Mouse (Mus musculus) inflammation-experienced regulatory T-cells, adult 6 months (primary cell): Measurements from ENCODE around the gene Col15a1. TPM values are rescaled to one million over a fixed set of nuclear protein-coding genes. Genes with fewer than 3 reads are reported as not detected.

Experiments
- ATAC-seq: one replicate; pipeline ENCODE4 v1.8.0; 2017
- polyA plus RNA-seq, 3 experiments: library from polyadenylated mRNA; unstranded; fragments of 100-300 nt; shearing (Covaris generic); gene quantifications; one replicate each; pipeline ENCODE4 v1.2.1; 2017

Col15a1 gene
- polyA plus RNA-seq, 3 experiments from 2014 or later = 0.45 to 2.2 (median 1.6) TPM

DNA sequence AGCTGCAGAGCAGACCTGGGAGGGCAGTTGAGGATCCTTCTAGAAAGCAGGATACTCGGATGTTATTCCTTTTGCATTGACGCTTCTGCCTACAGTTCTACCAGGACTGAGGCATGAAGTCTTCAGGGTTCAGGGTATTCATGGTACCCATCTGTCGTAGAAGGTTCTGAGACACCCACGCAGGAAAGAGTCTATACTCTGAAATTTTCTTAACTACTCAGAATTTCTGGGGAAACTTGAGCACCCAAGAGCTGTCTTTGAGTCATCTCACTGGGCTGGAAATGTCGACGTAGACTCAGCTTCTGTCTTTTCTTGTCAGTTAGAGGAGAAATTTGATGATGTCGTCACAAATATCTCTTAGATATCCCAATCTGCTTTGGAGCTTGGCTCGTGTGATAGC lies 65.8 kb downstream of the Col15a1 start:
- ATAC-seq = peak; percentile 27

DNA sequence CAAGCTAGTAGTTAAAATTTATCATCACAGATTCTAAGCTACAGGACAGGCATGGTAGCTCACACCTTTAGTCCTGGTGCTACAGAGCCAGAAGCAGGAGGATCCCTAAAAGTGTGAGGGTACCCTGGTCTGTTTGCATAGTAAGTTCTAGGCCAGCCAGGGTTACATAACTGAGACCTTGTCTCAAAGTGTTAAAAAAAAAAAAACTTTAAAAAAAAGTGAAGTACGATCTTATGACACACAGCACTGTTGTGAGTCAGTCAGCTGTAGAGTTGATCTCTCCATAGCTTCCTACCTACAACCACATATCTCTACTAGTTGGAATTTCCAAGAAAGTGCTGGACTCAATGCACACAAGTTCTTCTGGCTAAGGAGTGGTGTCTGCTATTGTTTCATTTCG lies 67.0 kb downstream of the Col15a1 start:
- ATAC-seq = no peak

DNA sequence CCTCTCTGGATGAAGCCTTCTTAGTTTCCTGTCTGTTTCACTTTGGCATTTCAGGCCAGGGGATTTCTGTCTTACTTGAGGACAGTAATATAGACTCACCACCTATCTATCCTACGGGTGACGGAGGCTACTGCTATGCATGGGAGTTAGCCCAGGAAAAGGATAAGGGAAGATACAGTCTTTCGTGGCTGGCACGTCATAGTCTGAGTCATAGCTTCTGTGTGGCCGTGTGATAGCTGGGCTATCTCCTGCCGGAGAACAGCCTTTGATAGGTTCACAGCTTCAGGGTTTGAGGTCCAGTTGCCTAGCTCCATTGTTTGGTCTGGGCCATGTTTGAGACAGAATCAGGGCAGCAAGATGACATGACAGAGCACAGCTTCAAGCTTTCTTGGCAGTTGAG lies 70.4 kb downstream of the Col15a1 start:
- ATAC-seq = peak; percentile 23

DNA sequence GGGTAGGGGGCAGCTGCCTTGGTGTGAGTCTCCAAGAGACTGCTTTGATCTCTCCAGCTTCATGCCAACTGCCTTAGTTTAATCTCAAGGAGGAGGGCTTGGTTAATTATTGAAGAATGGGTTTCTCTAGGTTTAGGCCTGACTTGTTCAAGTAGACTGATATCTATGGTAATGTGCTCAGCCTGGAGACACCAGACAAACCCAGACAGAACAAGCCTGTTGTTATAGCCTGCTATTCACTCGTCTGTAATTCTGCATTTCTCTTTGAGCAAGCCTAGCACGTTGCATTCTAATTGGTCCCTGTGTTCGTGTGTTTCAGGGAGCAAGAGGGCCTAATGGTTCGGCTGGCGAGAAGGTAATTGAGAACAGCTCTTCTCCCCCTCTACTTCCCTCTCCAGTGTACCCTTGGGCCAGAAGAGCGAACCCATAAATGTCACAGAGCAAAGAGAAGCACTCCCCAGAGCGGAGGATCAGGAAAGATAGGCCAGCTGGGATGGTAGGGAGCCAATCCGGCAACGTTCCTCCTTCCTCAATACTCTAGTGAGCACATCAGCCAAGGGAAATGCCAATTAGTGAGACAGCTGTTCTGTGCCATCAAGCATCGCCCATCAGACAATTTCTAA lies 71.2 kb downstream of the Col15a1 start:
- ATAC-seq = no peak

DNA sequence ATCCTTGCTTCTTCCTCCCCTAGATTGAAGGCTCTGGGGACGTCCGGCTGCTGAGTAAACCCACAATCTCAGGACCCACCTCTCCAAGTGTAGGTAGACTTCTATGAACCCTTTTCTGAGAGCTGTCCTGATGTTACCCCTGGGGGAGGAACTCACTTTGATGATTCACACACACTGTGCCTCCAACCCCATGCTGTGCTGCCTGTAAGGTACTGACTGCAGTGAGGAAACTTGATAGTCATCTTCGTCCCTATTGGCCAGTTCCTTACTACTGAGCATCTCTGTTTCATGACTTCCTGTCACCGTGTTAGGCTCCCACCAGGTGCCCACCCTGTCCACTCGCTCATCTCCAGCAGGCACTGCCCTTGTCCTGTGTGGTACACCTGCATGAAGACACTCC lies 72.2 kb downstream of the Col15a1 start:
- peak; percentile 66 for ATAC-seq

DNA sequence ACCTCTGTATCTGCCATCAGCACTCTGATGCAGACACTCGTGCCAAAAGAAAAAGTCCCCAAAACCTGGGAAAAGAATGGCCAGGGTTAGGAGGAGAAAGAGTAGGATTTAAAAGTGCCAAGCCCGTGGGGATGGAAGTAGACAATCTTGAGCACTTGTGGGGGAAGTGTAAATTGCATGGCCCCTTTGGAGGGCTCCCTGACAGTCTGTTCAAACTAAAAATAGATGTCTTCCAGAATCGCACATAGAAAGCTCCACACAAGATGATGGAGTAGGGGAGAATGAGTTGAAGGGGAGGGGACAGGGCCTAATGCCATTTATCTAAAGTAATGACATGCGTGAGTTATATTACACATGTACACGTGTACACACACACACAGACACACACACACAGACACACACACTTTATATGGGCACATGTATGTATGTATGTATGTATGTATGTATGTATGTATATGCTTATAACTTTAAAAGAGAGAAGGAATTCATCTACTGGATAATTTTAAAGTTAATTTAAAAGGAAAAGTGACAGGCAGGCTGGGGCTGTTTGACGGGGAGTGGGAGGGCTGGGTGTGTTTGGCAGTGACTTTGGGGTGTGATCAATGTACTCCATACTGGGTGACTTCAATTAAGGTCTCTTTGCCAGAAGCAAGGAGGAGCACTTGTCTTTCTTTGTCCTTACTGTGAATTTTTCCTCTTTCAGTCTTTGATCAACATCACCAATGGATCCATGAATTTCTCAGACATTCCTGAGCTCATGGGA lies 74.1 kb downstream of the Col15a1 start:
- ATAC-seq = no peak

DNA sequence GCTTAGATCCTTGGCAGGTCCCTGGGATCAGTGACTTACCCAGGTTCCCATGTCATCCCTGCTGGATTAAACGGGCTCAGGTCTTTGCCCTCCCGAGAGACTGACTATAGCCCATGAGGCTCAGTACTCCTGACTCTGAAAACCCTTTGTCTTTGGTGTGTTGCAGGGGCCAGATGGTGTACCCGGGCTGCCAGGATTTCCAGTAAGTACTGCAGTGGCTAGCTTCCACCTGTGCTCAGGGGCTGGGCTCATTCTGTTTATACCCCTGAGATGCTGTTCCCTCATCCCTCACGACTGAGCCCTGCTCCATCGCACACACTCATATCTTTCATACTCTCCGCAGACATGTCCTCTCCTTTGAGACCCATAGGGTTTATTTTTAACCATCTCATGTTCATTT lies 76.3 kb downstream of the Col15a1 start:
- ATAC-seq = no peak

DNA sequence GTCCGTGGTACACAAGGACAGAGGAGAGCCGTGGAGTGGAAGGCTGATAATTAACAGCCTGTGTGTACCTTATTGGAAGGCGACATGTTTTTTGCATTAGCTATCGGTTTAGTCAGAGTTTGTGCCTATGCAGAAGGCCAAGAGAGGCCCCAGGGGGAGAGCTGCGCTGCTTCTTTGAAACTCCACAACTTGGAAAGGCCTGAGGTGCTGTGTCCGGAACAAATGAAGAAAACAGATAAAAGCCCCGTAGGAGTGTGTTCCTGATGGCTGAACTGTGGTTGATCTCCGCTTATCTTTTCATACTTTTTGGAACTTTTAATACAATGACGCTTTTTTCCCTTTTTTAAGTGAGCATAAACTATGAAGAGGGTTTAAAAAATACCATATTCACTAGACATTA lies 76.9 kb downstream of the Col15a1 start:
- ATAC-seq = no peak

DNA sequence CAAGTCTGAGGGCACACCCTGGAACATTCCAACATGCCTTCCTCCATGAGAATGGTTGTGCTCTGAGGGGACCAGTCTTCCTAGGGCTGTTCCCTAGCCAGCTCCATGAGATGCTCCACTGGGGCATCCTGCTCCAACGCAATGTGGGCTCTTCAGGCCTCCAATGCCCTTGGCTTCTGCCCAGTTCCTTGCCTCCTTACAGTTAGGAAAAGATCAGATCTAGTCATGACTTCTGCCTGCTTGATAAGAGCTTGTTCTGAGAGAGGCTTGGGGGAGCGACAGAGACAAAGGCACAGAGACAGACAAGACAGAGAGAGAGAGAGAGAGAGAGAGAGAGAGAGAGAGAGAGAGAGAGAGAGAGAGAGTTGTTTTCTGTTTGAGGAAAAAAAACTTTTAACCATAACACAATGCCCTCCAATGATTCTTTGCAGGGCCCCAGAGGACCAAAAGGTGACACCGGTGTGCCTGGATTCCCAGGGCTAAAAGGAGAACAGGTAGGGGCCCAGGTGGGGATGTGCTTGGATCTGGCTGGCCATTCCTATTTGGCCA lies 78.7 kb downstream of the Col15a1 start:
- ATAC-seq = no peak

DNA sequence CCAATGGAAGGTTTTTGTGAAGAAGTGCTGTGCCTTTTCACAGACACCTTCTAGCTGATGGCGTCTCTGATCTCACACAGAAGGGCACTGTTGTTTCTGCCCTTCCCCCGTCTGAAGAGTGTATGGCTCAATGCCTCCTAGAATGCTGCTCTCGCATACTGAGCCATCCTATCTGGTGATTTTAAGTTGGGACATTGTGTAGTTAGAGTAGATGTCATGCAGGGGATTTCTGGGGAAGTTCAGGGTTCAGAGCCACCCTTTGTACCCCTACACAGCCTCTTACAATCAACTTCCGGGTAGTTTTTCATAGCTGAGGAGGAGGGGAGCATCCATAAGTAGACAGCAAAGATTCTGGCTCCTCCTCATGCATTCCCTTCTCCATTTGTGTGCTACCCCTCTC lies 79.5 kb downstream of the Col15a1 start:
- peak; percentile 65 for ATAC-seq

DNA sequence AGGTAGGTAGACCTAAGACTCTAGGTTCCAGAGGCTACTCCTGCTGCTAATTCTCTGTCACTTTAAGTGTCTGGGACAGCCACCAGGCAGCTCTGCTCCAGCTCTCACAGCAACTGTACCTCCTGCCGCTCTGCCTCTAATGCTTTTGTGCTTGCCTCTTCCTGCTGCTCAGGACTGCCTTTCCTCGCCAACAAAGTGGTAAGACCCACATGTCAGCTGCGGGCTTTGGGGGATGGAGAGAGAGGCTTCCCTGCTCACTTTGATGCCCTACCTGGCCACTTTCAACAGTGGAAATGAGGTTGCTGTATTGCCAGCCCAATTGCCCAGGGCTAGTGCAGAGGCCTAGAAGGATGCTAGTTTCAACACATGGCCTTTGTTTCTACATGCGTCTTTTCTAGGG lies 80.3 kb downstream of the Col15a1 start:
- ATAC-seq = no peak

DNA sequence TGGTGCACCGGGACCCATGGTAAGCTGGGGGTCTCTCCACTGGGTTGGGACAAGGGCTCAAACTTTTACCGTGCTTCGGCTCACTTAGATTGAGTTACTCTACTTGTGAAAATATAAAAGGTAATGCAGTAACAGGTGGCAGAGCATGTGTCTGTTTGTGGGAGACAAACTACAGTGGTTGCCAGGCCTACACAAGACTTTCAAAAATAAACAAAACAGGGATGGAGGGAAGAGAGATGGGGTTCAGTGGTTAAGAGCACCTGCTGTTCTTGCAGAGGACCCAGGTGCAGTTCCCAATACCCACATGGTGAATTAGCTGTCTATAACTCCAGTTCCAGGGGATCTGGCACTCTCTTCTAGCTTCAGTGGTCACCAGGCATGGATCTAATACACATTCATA lies 81.6 kb downstream of the Col15a1 start:
- ATAC-seq = no peak

DNA sequence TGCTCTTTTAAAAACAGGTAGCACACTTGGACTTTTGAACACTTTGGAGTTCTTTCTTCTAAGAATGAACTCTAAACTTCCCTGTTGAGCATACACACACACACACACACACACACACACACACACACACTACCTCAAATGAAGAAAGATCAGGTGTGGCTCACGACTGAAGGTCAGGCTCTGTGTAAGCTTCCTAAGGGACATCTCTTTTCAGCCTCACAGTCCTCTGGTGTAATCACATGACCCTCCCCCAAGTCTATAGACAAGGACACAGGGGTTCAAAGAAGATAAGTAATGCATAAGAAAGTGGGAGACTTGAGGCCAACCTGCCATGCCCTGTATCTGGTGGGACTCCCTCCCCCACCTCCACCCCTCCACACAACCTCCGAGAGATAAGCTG lies 82.5 kb downstream of the Col15a1 start:
- ATAC-seq = no peak

DNA sequence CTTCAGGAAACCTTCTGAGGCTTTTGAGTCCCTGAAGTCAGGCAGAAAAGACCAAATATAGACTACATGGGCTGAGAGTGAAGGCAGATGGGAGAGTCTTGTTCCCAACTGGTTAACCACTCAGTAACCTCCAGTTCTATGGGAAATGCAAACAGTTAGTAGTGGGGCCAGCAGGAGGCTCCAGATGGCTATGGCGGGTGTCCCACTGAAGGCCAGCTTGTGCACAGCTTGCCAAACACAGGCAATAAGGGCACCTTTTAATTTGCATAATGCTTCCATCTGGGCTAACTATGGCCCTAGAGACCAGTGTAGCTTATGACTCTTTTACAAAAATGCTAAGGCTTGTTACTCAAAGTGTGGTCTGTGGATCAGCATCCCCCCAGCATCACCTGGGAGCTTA lies 83.1 kb downstream of the Col15a1 start:
- no peak for ATAC-seq

DNA sequence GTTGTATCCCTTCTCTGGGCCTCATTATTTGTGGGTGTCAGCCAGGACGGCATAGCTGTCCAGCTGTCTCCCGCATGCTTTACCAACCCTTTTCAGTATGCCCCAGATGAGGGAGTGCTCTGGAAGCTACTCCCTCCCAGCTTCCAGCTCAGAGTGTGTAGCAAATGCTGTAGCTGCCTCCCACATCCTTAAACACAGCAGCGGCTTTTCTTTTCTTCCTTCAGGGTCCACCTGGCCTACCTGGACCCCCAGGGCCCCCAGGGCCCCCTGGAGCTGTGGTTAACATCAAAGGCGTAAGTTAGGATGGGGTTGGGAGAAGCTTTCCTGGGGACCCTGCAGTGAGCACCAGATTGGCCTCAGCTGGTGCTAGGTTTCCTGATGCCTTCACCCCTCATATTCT lies 85.0 kb downstream of the Col15a1 start:
- no peak for ATAC-seq

DNA sequence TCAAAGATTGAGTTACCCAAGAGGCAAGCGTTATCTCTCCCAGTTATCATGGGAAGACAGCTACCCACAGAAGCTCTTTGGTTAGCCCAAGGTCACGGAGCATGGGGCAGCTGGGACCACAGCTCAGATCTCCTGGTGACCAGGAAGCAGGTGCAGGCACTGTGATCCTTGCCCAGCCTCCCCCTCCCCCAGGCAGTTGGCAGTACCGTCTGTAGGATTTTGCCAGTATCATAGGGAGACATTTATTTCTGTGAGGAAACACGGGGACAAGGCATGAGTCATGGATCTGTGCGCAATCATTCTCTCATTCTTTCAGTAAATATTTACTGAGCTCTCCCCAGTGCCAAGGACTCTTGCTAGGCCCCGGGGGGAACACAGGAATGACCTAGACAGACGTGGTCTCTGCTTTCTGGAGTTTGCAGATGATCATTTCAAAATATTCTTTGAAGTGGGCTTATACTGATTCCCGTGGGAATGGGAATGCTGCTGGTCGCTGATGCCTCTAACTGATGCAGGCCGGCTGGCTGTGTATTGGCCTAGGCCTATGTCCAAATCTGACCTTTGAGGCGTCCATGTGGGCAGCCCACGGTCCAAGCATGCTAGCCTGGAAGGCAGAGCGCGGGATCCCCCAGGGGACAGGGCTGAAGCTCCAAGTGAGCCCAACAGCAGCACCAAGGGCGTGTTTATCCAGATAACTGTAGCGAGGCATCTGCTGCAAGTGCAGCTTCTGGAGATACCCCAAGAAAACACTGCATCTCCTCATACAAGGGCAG lies 86.0 kb downstream of the Col15a1 start:
- no peak for ATAC-seq

DNA sequence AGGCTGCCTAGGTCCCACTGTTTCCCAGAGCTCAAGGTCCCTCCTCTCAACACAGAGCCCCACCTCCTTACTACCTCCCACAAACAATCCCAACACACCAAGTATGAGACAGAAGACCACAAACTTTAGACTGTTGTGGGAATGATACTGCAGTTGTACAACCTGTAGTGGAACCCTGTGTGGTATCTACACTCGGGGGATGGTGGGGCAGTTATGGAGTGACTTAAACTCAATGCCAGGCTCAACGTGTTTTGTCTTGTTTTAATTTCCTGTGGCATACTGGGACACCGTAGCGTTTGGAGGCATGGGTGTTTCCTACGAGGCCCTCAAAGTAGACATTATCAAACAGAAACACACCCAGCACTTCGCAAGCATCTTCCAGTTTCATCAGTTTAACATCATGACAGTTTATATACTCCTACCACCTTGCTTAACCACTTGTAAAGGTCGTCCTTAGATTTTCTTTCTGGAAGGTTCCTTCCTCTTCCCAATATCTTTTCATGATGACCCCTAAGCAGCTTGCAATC lies 86.6 kb downstream of the Col15a1 start:
- ATAC-seq = no peak

DNA sequence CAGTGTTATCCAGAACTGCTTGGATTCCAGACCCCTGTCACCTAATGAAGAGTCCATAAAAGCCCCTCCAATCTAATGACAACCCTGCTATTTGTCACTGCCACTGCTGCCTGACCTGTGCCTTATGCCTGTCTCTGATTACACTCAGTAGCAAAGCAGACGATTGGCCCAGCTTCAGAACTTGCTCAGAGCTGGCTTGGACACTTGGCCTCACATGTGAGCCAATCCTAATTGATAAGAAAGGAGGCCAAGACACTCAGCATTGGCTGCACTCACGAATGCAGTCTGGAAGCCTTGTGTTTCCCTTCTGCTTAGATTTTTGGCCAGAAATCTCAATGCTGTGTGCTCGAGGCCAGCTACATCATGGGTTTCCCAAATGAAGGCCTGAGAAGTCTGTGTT lies 87.6 kb downstream of the Col15a1 start:
- no peak for ATAC-seq

DNA sequence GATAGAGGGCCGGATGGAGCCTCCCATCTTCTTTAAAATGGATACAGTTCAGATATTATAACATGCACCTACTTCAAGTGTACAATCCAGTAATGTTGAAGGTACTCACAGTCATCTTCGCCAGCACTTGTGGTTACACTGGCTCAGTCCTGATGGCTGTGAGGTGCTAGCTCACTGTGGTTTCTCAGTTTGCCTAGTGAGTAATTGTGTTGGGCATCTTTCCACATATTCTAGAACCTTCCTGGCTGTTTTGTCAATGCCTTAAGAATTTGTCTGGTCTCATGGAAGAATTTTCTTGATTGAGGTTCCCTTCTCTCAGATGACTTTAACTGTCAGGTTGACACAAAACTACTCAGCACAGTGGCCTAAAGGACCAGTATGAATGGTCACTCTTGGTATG lies 92.7 kb downstream of the Col15a1 start:
- ATAC-seq = no peak

DNA sequence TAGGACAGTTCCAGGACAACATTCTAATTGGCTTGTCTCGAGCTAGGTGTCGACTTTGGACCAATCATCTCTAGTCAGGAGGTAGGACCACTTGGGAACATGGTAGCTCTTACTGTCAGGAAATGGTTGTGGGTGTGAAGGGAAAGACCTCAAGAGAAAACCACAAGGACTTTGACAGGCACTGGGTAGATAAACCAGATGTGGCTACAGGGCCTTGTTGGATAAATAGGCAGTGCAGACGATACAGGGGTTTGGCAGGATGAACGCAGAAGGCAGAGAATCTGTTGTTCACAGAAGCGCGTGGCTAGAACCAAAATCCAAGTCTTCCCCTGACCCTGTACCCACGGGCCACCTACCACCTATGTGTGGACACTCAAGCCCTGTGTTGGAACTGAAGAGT lies 94.6 kb downstream of the Col15a1 start:
- peak; percentile 14 for ATAC-seq

DNA sequence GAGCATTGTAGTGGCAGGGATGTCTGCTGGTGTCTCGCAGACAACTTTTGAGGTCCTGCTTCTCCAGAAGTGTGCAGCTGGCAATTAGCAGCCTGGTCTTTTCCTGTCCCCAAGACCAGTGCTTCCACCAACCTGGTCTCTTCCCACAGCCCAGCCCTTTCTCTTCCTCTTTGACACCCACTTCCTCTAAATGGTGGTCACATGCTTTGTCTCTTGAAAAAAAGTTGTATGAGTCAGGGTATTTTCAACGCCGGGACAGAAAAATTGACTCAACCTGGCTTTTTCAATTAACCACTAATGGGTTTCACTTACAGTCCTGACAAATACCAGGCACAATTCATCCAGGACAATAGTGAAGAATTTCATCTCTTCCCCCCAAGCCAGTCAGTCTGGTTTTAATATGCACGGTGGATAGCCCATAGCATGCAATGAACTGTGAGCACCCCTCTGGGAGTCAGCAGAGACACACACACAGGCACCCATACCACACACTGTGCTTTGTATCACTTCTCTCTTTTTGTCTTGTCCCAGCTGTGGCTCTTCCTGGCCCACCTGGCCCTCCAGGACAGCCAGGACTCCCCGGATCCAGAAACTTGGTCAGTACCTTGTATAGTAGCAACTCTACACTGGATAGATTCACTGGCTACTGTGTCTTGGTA lies 95.5 kb downstream of the Col15a1 start:
- peak; percentile 93 for ATAC-seq

DNA sequence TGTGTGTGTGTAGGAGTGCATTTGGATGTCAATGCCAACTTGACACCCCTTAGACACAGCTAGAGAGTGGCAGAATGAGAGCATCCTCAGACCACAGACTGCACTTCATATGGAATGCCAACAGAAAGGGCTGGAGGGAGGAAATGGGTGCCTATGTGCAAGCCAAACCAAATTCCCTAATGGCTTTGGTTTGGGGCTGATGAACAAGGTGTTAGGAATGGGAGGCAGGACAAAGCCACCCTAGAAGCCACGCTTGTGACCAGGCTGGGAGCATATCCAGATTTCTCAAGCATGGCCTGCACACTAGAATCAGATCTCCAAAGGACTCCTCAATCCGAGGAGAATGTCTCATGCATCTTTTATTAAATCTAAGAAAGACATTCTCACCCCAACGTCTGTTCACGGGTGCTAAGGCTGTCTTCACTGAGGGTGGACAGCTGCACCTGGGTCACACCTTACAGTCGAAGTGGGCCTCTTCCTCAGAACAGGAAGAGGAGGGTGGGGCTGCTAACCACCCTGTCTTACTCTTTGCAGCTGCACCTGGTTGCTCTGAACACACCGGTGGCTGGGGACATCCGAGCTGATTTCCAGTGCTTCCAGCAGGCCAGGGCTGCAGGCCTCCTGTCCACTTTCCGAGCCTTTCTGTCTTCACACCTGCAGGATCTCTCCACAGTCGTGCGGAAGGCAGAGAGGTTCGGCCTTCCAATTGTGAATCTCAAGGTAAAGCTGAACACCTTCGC lies 102.1 kb downstream of the Col15a1 start:
- peak; percentile 28 for ATAC-seq
